Mouse (Mus musculus) C3H10T1/2 (cell line): ENCODE results near the gene Rhox4a2. TPM values are rescaled to one million over a fixed set of nuclear protein-coding genes. Genes with fewer than 3 reads are reported as not detected.

ENCODE experiments used
- polyA plus RNA-seq, 2 experiments: library from polyadenylated mRNA; unstranded; fragments of >200 nt; fragmentation: generic; extraction: Trizol; gene quantifications; one replicate each; pipeline ENCODE4 v1.2.1; 2012; ENCODE audit warnings: missing spikeins in 2 of 2

Gene Rhox4a2
- not detected for polyA plus RNA-seq

DNA sequence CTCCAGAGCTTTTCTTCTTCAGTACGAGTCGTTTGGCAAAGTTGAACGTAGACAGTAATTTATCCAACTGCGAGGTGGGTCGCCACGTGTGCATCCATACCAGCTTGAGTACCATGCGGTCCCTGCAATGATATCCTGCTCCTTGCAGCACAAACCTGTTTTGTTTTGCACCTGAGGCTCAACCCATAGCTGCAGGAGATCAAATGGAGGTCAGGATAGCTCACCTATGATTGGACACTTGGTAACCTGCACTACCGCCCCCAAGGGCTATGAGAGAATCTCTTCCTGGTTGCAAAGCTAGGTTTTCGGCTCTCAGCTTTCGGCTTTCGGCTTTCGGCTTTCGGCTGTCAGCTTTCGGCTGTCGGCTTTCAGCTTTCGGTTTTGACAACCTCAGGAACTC is at the start of gene Rhox4a2:
Rhox4a2 (plus strand) TSS at position 301 of the 400 bp plus-strand sequence.

DNA sequence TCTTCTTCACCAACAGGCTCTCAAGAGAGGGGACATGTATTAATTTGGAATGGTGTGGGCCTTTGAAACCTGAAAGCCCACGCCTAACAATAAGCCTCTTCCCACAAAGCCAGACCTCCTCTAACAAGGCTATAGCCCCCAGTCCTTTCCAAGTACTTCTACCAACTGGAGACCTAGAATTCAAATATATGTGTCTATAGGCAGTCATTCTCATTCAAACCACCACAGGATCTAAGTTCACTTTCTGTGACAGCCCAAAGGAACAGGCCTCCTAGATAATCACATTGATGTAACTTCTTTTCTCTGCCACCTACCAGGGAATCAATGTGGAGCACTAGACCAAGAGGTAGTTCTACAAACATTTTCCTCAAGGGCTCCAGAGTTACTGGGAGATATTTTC is 10.9 kb upstream of the Rhox4a2 start, which contains the start of gene Rhox3a2:
Rhox3a2 (plus strand) TSS at position 301 of the 400 bp plus-strand sequence.

DNA sequence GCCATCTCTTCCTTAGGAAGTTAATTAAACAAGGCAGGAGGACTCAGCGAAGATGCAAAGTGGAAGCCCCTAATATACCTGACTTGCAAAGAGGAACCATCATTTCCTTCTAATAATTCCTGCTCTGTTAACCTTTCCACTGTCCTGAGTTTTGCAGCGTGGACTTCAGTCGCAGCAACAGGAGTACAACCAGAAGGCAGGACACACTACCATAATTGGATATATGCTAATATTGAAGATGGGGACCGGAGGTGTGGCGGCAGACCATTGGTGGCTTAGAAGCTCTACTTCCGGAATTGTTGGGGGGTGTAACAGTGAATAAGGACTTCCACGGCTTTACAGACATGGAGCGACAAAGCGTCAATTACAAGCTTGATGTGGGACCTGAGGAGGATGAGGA is 21.1 kb downstream of the Rhox4a2 start, which contains the start of gene Rhox2b:
Rhox2b (plus strand) TSS at position 301 of the 400 bp plus-strand sequence.

DNA sequence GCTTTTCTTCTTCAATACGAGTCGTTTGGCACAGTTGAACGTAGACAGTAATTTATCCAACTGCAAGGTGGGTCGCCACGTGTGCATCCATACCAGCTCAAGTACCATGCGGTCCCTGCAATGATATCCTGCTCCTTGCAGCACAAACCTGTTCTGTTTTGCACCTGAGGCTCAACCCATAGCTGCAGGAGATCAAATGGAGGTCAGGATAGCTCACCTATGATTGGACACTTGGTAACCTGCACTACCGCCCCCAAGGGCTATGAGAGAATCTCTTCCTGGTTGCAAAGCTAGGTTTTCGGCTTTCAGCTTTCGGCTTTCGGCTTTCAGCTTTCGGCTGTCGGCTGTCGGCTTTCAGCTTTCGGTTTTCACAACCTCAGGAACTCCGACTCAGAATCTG is 41.5 kb downstream of the Rhox4a2 start, which contains the start of gene Rhox4b:
Rhox4b (plus strand) TSS at position 301 of the 400 bp plus-strand sequence.

Other genes starting within 250 kb of the Rhox4a2 start
- under 1 TPM; 0.02 to 0.04 TPM for gene Akap14, start 222.0 kb upstream of the Rhox4a2 start, polyA plus RNA-seq
- 100 to 1,000 TPM in 1 of 2 experiments, 10 to 100 TPM in 1; 63.4 to 540 TPM for gene Ndufa1, start 199.7 kb upstream of the Rhox4a2 start, polyA plus RNA-seq
- 1 to 10 TPM; 4.5 to 7.6 TPM for gene Rnf113a1, start 199.6 kb upstream of the Rhox4a2 start, polyA plus RNA-seq
- not detected for gene Gm9, start 179.8 kb upstream of the Rhox4a2 start, polyA plus RNA-seq
- gene Rhox1, start 168.6 kb upstream of the Rhox4a2 start, polyA plus RNA-seq, result not detected
- not detected for gene Rhox2a, start 145.9 kb upstream of the Rhox4a2 start, polyA plus RNA-seq
- not detected for gene Rhox3a, start 140.9 kb upstream of the Rhox4a2 start, polyA plus RNA-seq
- not detected for gene Rhox4a, start 125.5 kb upstream of the Rhox4a2 start, polyA plus RNA-seq
- gene Rhox3a2, start 10.8 kb upstream of the Rhox4a2 start, polyA plus RNA-seq, result not detected
- gene Rhox2b, start 21.2 kb downstream of the Rhox4a2 start, polyA plus RNA-seq, result not detected
- not detected for gene Rhox4b, start 41.6 kb downstream of the Rhox4a2 start, polyA plus RNA-seq
- gene Rhox2c, start 62.8 kb downstream of the Rhox4a2 start, polyA plus RNA-seq, result not detected
- gene Rhox3c, start 67.7 kb downstream of the Rhox4a2 start, polyA plus RNA-seq, result not detected
- not detected for gene Rhox4c, start 89.5 kb downstream of the Rhox4a2 start, polyA plus RNA-seq
- gene Rhox2d, start 102.6 kb downstream of the Rhox4a2 start, polyA plus RNA-seq, result not detected
- gene Rhox4d, start 123.5 kb downstream of the Rhox4a2 start, polyA plus RNA-seq, result not detected
- not detected for gene Rhox2e, start 139.6 kb downstream of the Rhox4a2 start, polyA plus RNA-seq
- not detected for gene Rhox3e, start 151.2 kb downstream of the Rhox4a2 start, polyA plus RNA-seq
- not detected for gene Rhox4e, start 166.6 kb downstream of the Rhox4a2 start, polyA plus RNA-seq
- gene Rhox2f, start 180.6 kb downstream of the Rhox4a2 start, polyA plus RNA-seq, result not detected
- gene Rhox3f, start 190.1 kb downstream of the Rhox4a2 start, polyA plus RNA-seq, result not detected
- not detected for gene Rhox4f, start 216.9 kb downstream of the Rhox4a2 start, polyA plus RNA-seq
- not detected for gene Rhox3g, start 237.8 kb downstream of the Rhox4a2 start, polyA plus RNA-seq